Mouse (Mus musculus): ENCODE results near the gene Cul7. TPM values are rescaled to one million over a fixed set of nuclear protein-coding genes. Genes with fewer than 3 reads are reported as not detected.

Gene Cul7
- polyA plus RNA-seq (2014; fragmentation: Nextera tagmentation; extraction: Ambion mirVana) = 27.9 and 28.1 TPM in 2 replicates

- Histone ChIP-seq H3K27me3 (ENCODE audit: control insufficient read depth, insufficient read depth, low read length) (no peaks in the 10 kb centered on the region), H3K4me2 (ENCODE audit: low read depth, low read length) (peak within 1 kb of the TSS; percentile 84), H3K36me3 (replicated peaks; ENCODE audit: control insufficient read depth, insufficient read depth, low read depth, low read length) (peaks cover 7% of the 10 kb centered on the region), H3K9ac (replicated peaks; ENCODE audit: low read length) (peak within 1 kb of the TSS; percentile 96), H3K9me3 (replicated peaks; ENCODE audit: control insufficient read depth, low read length) (no peaks in the 10 kb centered on the region), H3K4me1 (ENCODE audit: control insufficient read depth, insufficient read depth, low read length) (peaks cover 13% of the 10 kb centered on the region), H3K4me3 (ENCODE audit: low read depth, low read length) (peak within 1 kb of the TSS; percentile 68), H3K27ac (replicated peaks; ENCODE audit: low read depth, low read length) (peak within 1 kb of the TSS; percentile 93)
- under 1% methylated on average over 48 of the region's 58 CpGs for WGBS
- DNase-seq (ENCODE audit: low spot score) (peak; percentile 96), ATAC-seq (replicated peaks; ENCODE audit: insufficient number of reproducible peaks, low FRiP score, low TSS enrichment, low read depth) (peak; percentile 91)
Measured at GRCm38 (mm10) chr17:46650232-46651031, at the start of gene Cul7. Gene Cul7 (plus strand): TSS chr17:46650337.

- no peak overlapping the region for H3K4me3 ChIP-seq (ENCODE audit: low read depth, low read length)
- WGBS = 88% methylated on average over 2 of the region's 2 CpGs
- no peak for ATAC-seq (replicated peaks; ENCODE audit: insufficient number of reproducible peaks, low FRiP score, low TSS enrichment, low read depth)
- no peaks in the 10 kb centered on the region for H3K4me1 ChIP-seq (ENCODE audit: control insufficient read depth, insufficient read depth, low read length)
- H3K9me3 ChIP-seq (replicated peaks; ENCODE audit: control insufficient read depth, low read length) = no peaks in the 10 kb centered on the region
- DNase-seq (ENCODE audit: low spot score) = no peak
- no peak overlapping the region for H3K27ac ChIP-seq (replicated peaks; ENCODE audit: low read depth, low read length)
- no peak overlapping the region for H3K9ac ChIP-seq (replicated peaks; ENCODE audit: low read length)
- H3K36me3 ChIP-seq (replicated peaks; ENCODE audit: control insufficient read depth, insufficient read depth, low read depth, low read length) = no peaks in the 10 kb centered on the region
- H3K4me2 ChIP-seq (ENCODE audit: low read depth, low read length) = no peak overlapping the region
- no peaks in the 10 kb centered on the region for H3K27me3 ChIP-seq (ENCODE audit: control insufficient read depth, insufficient read depth, low read length)
Measured at GRCm38 (mm10) chr17:46600569-46600968, 49.6 kb upstream of the Cul7 start.

- H3K9ac ChIP-seq (replicated peaks; ENCODE audit: low read length) = no peak overlapping the region
- no peaks in the 10 kb centered on the region for H3K27me3 ChIP-seq (ENCODE audit: control insufficient read depth, insufficient read depth, low read length)
- H3K4me1 ChIP-seq (ENCODE audit: control insufficient read depth, insufficient read depth, low read length) = no peaks in the 10 kb centered on the region; the same call in 1 of the 2 replicates
- DNase-seq (ENCODE audit: low spot score) = peak; percentile 47
- H3K36me3 ChIP-seq (replicated peaks; ENCODE audit: control insufficient read depth, insufficient read depth, low read depth, low read length) = no peaks in the 10 kb centered on the region
- H3K4me3 ChIP-seq (ENCODE audit: low read depth, low read length) = no peak overlapping the region
- no peak overlapping the region for H3K4me2 ChIP-seq (ENCODE audit: low read depth, low read length)
- no peaks in the 10 kb centered on the region for H3K9me3 ChIP-seq (replicated peaks; ENCODE audit: control insufficient read depth, low read length)
- no peak for ATAC-seq (replicated peaks; ENCODE audit: insufficient number of reproducible peaks, low FRiP score, low TSS enrichment, low read depth)
- 61% methylated on average over 9 of the region's 9 CpGs for WGBS
- no peak overlapping the region for H3K27ac ChIP-seq (replicated peaks; ENCODE audit: low read depth, low read length)
Measured at GRCm38 (mm10) chr17:46602212-46602611, 47.9 kb upstream of the Cul7 start.

GRCm38 (mm10) chr17:46603229-46603628 lies 46.9 kb upstream of the Cul7 start:
- WGBS = 92% methylated on average over 4 of the region's 4 CpGs
- Histone ChIP-seq H3K36me3 (replicated peaks; ENCODE audit: control insufficient read depth, insufficient read depth, low read depth, low read length) (no peaks in the 10 kb centered on the region), H3K9me3 (replicated peaks; ENCODE audit: control insufficient read depth, low read length) (no peaks in the 10 kb centered on the region), H3K27ac (replicated peaks; ENCODE audit: low read depth, low read length) (no peak overlapping the region), H3K4me3 (ENCODE audit: low read depth, low read length) (no peak overlapping the region), H3K27me3 (ENCODE audit: control insufficient read depth, insufficient read depth, low read length) (no peaks in the 10 kb centered on the region), H3K9ac (replicated peaks; ENCODE audit: low read length) (no peak overlapping the region), H3K4me1 (ENCODE audit: control insufficient read depth, insufficient read depth, low read length) (no peaks in the 10 kb centered on the region; the same call in 1 of the 2 replicates), H3K4me2 (ENCODE audit: low read depth, low read length) (no peak overlapping the region)
- DNase-seq (ENCODE audit: low spot score) (no peak), ATAC-seq (replicated peaks; ENCODE audit: insufficient number of reproducible peaks, low FRiP score, low TSS enrichment, low read depth) (no peak)

GRCm38 (mm10) chr17:46605126-46605525 lies 45.0 kb upstream of the Cul7 start:
- WGBS = 73% methylated on average over 5 of the region's 5 CpGs
- Histone ChIP-seq H3K4me2 (ENCODE audit: low read depth, low read length) (no peak overlapping the region), H3K4me1 (ENCODE audit: control insufficient read depth, insufficient read depth, low read length) (peaks cover 2% of the 10 kb centered on the region; the same call in 1 of the 2 replicates), H3K9ac (replicated peaks; ENCODE audit: low read length) (no peak overlapping the region), H3K4me3 (ENCODE audit: low read depth, low read length) (no peak overlapping the region), H3K36me3 (replicated peaks; ENCODE audit: control insufficient read depth, insufficient read depth, low read depth, low read length) (no peaks in the 10 kb centered on the region), H3K9me3 (replicated peaks; ENCODE audit: control insufficient read depth, low read length) (no peaks in the 10 kb centered on the region), H3K27me3 (ENCODE audit: control insufficient read depth, insufficient read depth, low read length) (no peaks in the 10 kb centered on the region), H3K27ac (replicated peaks; ENCODE audit: low read depth, low read length) (no peak overlapping the region)
- ATAC-seq (replicated peaks; ENCODE audit: insufficient number of reproducible peaks, low FRiP score, low TSS enrichment, low read depth) (no peak), DNase-seq (ENCODE audit: low spot score) (no peak)

- Histone ChIP-seq H3K27me3 (ENCODE audit: control insufficient read depth, insufficient read depth, low read length) (no peaks in the 10 kb centered on the region), H3K9ac (replicated peaks; ENCODE audit: low read length) (no peak overlapping the region), H3K9me3 (replicated peaks; ENCODE audit: control insufficient read depth, low read length) (no peaks in the 10 kb centered on the region), H3K27ac (replicated peaks; ENCODE audit: low read depth, low read length) (no peak overlapping the region), H3K36me3 (replicated peaks; ENCODE audit: control insufficient read depth, insufficient read depth, low read depth, low read length) (no peaks in the 10 kb centered on the region), H3K4me1 (ENCODE audit: control insufficient read depth, insufficient read depth, low read length) (peaks cover 2% of the 10 kb centered on the region; the same call in 1 of the 2 replicates), H3K4me2 (ENCODE audit: low read depth, low read length) (no peak overlapping the region), H3K4me3 (ENCODE audit: low read depth, low read length) (no peak overlapping the region)
- ATAC-seq (replicated peaks; ENCODE audit: insufficient number of reproducible peaks, low FRiP score, low TSS enrichment, low read depth) (no peak), DNase-seq (ENCODE audit: low spot score) (no peak)
- 84% methylated on average over 12 of the region's 12 CpGs for WGBS
Measured at GRCm38 (mm10) chr17:46605987-46606386, 44.1 kb upstream of the Cul7 start.

GRCm38 (mm10) chr17:46609721-46610514 lies 40.2 kb upstream of the Cul7 start:
- ATAC-seq (replicated peaks; ENCODE audit: insufficient number of reproducible peaks, low FRiP score, low TSS enrichment, low read depth) = 0 out of 2 replicates have a peak, but pooled peaks have one; percentile 50
- no peaks in the 10 kb centered on the region for H3K27me3 ChIP-seq (ENCODE audit: control insufficient read depth, insufficient read depth, low read length)
- H3K4me2 ChIP-seq (ENCODE audit: low read depth, low read length) = no peak overlapping the region
- no peaks in the 10 kb centered on the region for H3K9me3 ChIP-seq (replicated peaks; ENCODE audit: control insufficient read depth, low read length)
- no peak overlapping the region for H3K27ac ChIP-seq (replicated peaks; ENCODE audit: low read depth, low read length)
- DNase-seq (ENCODE audit: low spot score) = peak; percentile 45
- no peaks in the 10 kb centered on the region for H3K36me3 ChIP-seq (replicated peaks; ENCODE audit: control insufficient read depth, insufficient read depth, low read depth, low read length)
- peaks cover 7% of the 10 kb centered on the region for H3K4me1 ChIP-seq (ENCODE audit: control insufficient read depth, insufficient read depth, low read length)
- H3K4me3 ChIP-seq (ENCODE audit: low read depth, low read length) = no peak overlapping the region
- H3K9ac ChIP-seq (replicated peaks; ENCODE audit: low read length) = no peak overlapping the region
- 48% methylated on average over 15 of the region's 15 CpGs for WGBS

GRCm38 (mm10) chr17:46611316-46611715 lies 38.8 kb upstream of the Cul7 start:
- ATAC-seq (replicated peaks; ENCODE audit: insufficient number of reproducible peaks, low FRiP score, low TSS enrichment, low read depth) = no peak
- peaks cover 7% of the 10 kb centered on the region for H3K4me1 ChIP-seq (ENCODE audit: control insufficient read depth, insufficient read depth, low read length)

More at GRCm38 (mm10) chr17:46611316-46611715, 38.8 kb upstream of the Cul7 start:
- H3K27ac ChIP-seq (replicated peaks; ENCODE audit: low read depth, low read length) = no peak overlapping the region
- H3K4me2 ChIP-seq (ENCODE audit: low read depth, low read length) = no peak overlapping the region
- H3K36me3 ChIP-seq (replicated peaks; ENCODE audit: control insufficient read depth, insufficient read depth, low read depth, low read length) = no peaks in the 10 kb centered on the region
- 93% methylated on average over 6 of the region's 6 CpGs for WGBS
- H3K9ac ChIP-seq (replicated peaks; ENCODE audit: low read length) = no peak overlapping the region
- DNase-seq (ENCODE audit: low spot score) = no peak
- no peak overlapping the region for H3K4me3 ChIP-seq (ENCODE audit: low read depth, low read length)
- H3K9me3 ChIP-seq (replicated peaks; ENCODE audit: control insufficient read depth, low read length) = no peaks in the 10 kb centered on the region
- no peaks in the 10 kb centered on the region for H3K27me3 ChIP-seq (ENCODE audit: control insufficient read depth, insufficient read depth, low read length)
